Comparison of ENCODE assay signal across 9 mouse cellular contexts in the genomic region with DNA sequence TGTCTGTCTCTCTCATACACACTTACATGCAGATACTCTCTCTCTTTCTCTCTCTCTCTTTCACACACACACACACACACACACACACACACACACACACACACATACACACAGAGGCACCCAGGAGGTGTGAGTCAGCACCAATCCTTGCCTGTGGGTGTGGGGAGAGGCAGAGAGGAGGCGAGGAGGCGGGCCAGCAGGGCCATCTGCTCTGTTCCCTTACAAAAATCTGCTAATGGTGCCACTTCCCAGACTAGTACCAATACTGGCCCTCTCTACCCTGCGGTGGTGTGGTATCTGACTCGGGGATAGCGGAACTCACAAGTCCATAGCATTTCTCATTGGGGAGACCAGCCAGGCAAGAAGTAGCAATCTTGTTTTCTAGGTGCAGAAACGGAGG. TPM values are rescaled to one million over a fixed set of nuclear protein-coding genes. Genes with fewer than 3 reads are reported as not detected.
DNase-seq lines count a peak whose midpoint lies in the region; ATAC-seq and TF ChIP-seq lines count a peak whose summit lies in the region.
"Had no signal": no experiment of that assay in that cellular context is flagged by ENCODE, and none has a peak within 500 bp of the region (broad histone marks: within the 10 kb centered on the region; RNA-seq: fewer than 3 reads in every experiment).

No protein-coding gene starts in this region.

- TF ChIP-seq EP300 in liver, postnatal 0 days (IDR thresholded peaks at IDR 0.05; ENCODE audit: low read depth) = no peak

- ATAC-seq in forebrain, postnatal 0 days = peak; percentile 19
- no peak for ATAC-seq in liver, postnatal 0 days

- DNase-seq in 3T3-L1 (ENCODE audit: low read depth, low spot score) = peak; percentile 72
- peak; percentile 92 for DNase-seq in brain, embryonic 14.5 days (ENCODE audit: low read depth)
- peak; percentile 75 for DNase-seq in forebrain, postnatal 0 days
- peak; percentile 63 to 69 for DNase-seq in left cerebral cortex, postnatal 10 days (ENCODE audit: extremely low spot score in 1 of 2, low spot score in 2 of 2)
- DNase-seq in right cerebral cortex, postnatal 10 days (ENCODE audit: low spot score in 2 of 2) = peak; percentile 73 to 87
- DNase-seq in gastrocnemius, postnatal 14 days = no peak
- DNase-seq in kidney, adult 11 months = no peak
- DNase-seq in liver, postnatal 0 days = no peak
- DNase-seq: lung, embryonic 14.5 days had no signal

- intact Hi-C loops in left cerebral cortex, postnatal 10 days (cut with DNase I) = loop anchor here (5.0 kb wide), 1 partner anchor 86 kb away; no protein-coding TSS in a partner anchor
- intact Hi-C loops in gastrocnemius, postnatal 14 days (cut with DNase I; ENCODE audit: low total_unique reads) = no loop called here

- no peaks in the 10 kb centered on the region for H3K9me3 ChIP-seq in forebrain, postnatal 0 days (ENCODE audit: low read length)
- no peaks in the 10 kb centered on the region for H3K9me3 ChIP-seq in liver, postnatal 0 days (ENCODE audit: low read length)

- H3K4me1 ChIP-seq in forebrain, postnatal 0 days (ENCODE audit: insufficient read depth) = peaks cover 53% of the 10 kb centered on the region
- peaks cover 3% of the 10 kb centered on the region for H3K4me1 ChIP-seq in liver, postnatal 0 days (ENCODE audit: insufficient read depth)

- H3K4me3 ChIP-seq in forebrain, postnatal 0 days (ENCODE audit: low read depth, low read length) = no peak overlapping the region
- no peak overlapping the region for H3K4me3 ChIP-seq in liver, postnatal 0 days (ENCODE audit: low read depth, low read length)

- no peak for TF ChIP-seq CTCF in brain, embryonic 14.5 days (IDR thresholded peaks at IDR 0.05; ENCODE audit: borderline replicate concordance, extremely low read depth, insufficient read depth, insufficient read length)
- no peak for TF ChIP-seq CTCF in forebrain, postnatal 0 days (IDR thresholded peaks at IDR 0.05; ENCODE audit: low read depth)
- TF ChIP-seq CTCF in liver, postnatal 0 days (IDR thresholded peaks at IDR 0.05; ENCODE audit: low read depth) = no peak

- no peaks in the 10 kb centered on the region for H3K27me3 ChIP-seq in forebrain, postnatal 0 days (ENCODE audit: insufficient read depth, low read length)
- peaks cover 33% of the 10 kb centered on the region for H3K27me3 ChIP-seq in liver, postnatal 0 days (ENCODE audit: insufficient read depth, low read length)

- no peak overlapping the region for H3K9ac ChIP-seq in forebrain, postnatal 0 days
- H3K9ac ChIP-seq in liver, postnatal 0 days (replicated peaks) = no peak overlapping the region
- H3K9ac ChIP-seq: lung, embryonic 14.5 days had no signal

- peak overlapping the region; percentile 96 for H3K27ac ChIP-seq in forebrain, postnatal 0 days (ENCODE audit: low read depth, low read length)
- no peak overlapping the region for H3K27ac ChIP-seq in liver, postnatal 0 days (ENCODE audit: low read depth)

- TF ChIP-seq POLR2A in brain, embryonic 14.5 days (IDR thresholded peaks at IDR 0.05; ENCODE audit: borderline replicate concordance, extremely low read depth, insufficient read depth, insufficient read length, poor library complexity, severe bottlenecking) = no peak

- H3K4me2 ChIP-seq in forebrain, postnatal 0 days (ENCODE audit: low read depth) = no peak overlapping the region
- H3K4me2 ChIP-seq in liver, postnatal 0 days (ENCODE audit: low read depth, low read length) = no peak overlapping the region
- H3K4me2 ChIP-seq: lung, embryonic 14.5 days had no signal

- no peaks in the 10 kb centered on the region for H3K36me3 ChIP-seq in forebrain, postnatal 0 days (ENCODE audit: insufficient read depth)
- no peaks in the 10 kb centered on the region for H3K36me3 ChIP-seq in liver, postnatal 0 days (replicated peaks; ENCODE audit: insufficient read depth, low read length)

- 20% methylated on average over 6 of the region's 6 CpGs for WGBS in forebrain, postnatal 0 days
- 59% methylated on average over 6 of the region's 6 CpGs for WGBS in liver, postnatal 0 days (ENCODE audit: insufficient replicate concordance)

RNA-seq across cellular contexts. Expression of gene Ccdc33, which starts 7.2 kb away (rescaled TPM):
- 0.89 and 1.2 TPM in 2 replicates for polyA plus RNA-seq in brain, embryonic 14.5 days (2012; rRNA removed)
- total RNA-seq in forebrain, postnatal 0 days (2014; rRNA removed) = 0.38 and 3.0 TPM in 2 replicates
- polyA plus RNA-seq in forebrain, postnatal 0 days (2015; fragmentation: Nextera tagmentation; extraction: Ambion mirVana) = 1.1 and 1.5 TPM in 2 replicates
- under 1 TPM; 0.43 to 0.47 TPM for total RNA-seq in left cerebral cortex, postnatal 10 days (2021)
- not detected for total RNA-seq in gastrocnemius, postnatal 14 days (2021)
- polyA plus RNA-seq in liver, postnatal 0 days (2015; fragmentation: Nextera tagmentation; extraction: Ambion mirVana) = not detected in 2 replicates
- polyA plus RNA-seq: lung, embryonic 14.5 days had no signal

RNA-seq across cellular contexts. Expression of gene Stra6, which starts 47.8 kb away (rescaled TPM):
- polyA plus RNA-seq in brain, embryonic 14.5 days (2012; rRNA removed) = 14.2 and 18.6 TPM in 2 replicates
- total RNA-seq in forebrain, postnatal 0 days (2014; rRNA removed) = 13.9 and 16.2 TPM in 2 replicates
- polyA plus RNA-seq in forebrain, postnatal 0 days (2015; fragmentation: Nextera tagmentation; extraction: Ambion mirVana) = 9.6 and 11.0 TPM in 2 replicates
- total RNA-seq in left cerebral cortex, postnatal 10 days (2021) = 10 to 100 TPM in 1 of 2 experiments, 1 to 10 TPM in 1; 10.0 to 10.9 TPM
- under 1 TPM; 0.16 to 0.29 TPM for total RNA-seq in gastrocnemius, postnatal 14 days (2021)
- not detected in 2 replicates for polyA plus RNA-seq in liver, postnatal 0 days (2015; fragmentation: Nextera tagmentation; extraction: Ambion mirVana)

Comparison
In these comparisons a context has a peak if more than half of its experiments do, and no peak if none do; other contexts are left out.
1. DNase-seq: peak in 3T3-L1 (single experiment), brain, embryonic 14.5 days (single experiment), forebrain, postnatal 0 days (single experiment), left cerebral cortex, postnatal 10 days (2 of 2) and right cerebral cortex, postnatal 10 days (2 of 2); none in gastrocnemius, postnatal 14 days (single experiment), kidney, adult 11 months (single experiment) and liver, postnatal 0 days (single experiment).
2. RNA of gene Stra6, which starts 47.8 kb away (total RNA-seq): 13.9 to 16.2 TPM in forebrain, postnatal 0 days and 10.0 to 10.9 TPM in left cerebral cortex, postnatal 10 days; 0.16 to 0.29 TPM in gastrocnemius, postnatal 14 days; every median in the first group is over 4 times any median in the second.